Mouse (Mus musculus) neural tube, embryonic 15.5 days (tissue): ENCODE measurements around the gene Thbd. TPM values are rescaled to one million over a fixed set of nuclear protein-coding genes. Genes with fewer than 3 reads are reported as not detected.

Source experiments
- ATAC-seq: fragments of 200-750 bp; cut with Nextera tagmentation; 2 replicates; pipeline ENCODE4 v1.8.0; 2017; ENCODE audit warnings: mild to moderate bottlenecking, moderate TSS enrichment, moderate library complexity; ENCODE audit not compliant: low FRiP score
- H3K27ac ChIP-seq: fragments of 300-500 bp; sonication (generic); replicated peaks from 2 replicates; pipeline ENCODE4 v1.5.1; 2015; ENCODE audit warnings: mild to moderate bottlenecking, inconsistent platforms
- H3K27me3 ChIP-seq: fragments of 300-500 bp; sonication (generic); replicated peaks from 2 replicates; pipeline ENCODE4 v1.6.1; 2015; ENCODE audit warnings: inconsistent platforms
- H3K36me3 ChIP-seq: fragments of 300-500 bp; sonication (generic); 2 replicates; pipeline ENCODE4 v1.6.1; 2015; ENCODE audit warnings: inconsistent platforms
- H3K4me1 ChIP-seq: fragments of 300-500 bp; sonication (generic); 2 replicates; pipeline ENCODE4 v1.6.1; 2015; ENCODE audit warnings: inconsistent platforms
- H3K4me2 ChIP-seq: fragments of 300-500 bp; sonication (generic); 2 replicates; pipeline ENCODE4 v1.6.1; 2015; ENCODE audit warnings: inconsistent platforms, mild to moderate bottlenecking, moderate library complexity
- H3K4me3 ChIP-seq: fragments of 300-500 bp; sonication (generic); replicated peaks from 2 replicates; pipeline ENCODE4 v1.5.1; 2015; ENCODE audit warnings: mild to moderate bottlenecking, inconsistent platforms
- H3K9ac ChIP-seq: fragments of 300-500 bp; sonication (generic); replicated peaks from 2 replicates; pipeline ENCODE4 v1.6.1; 2015; ENCODE audit warnings: mild to moderate bottlenecking, inconsistent platforms
- H3K9me3 ChIP-seq: fragments of 300-500 bp; sonication (generic); replicated peaks from 2 replicates; pipeline ENCODE4 v1.6.1; 2016; ENCODE audit warnings: inconsistent platforms
- WGBS: fragments of 180-500 bp; shearing (Covaris S2); methylation state at CpG from one replicate; pipeline ENCODE4 v1.1.7; 2015; ENCODE audit warnings: mixed read lengths; 5-methylcytosine and 5-hydroxymethylcytosine counted together
- polyA plus RNA-seq: library from polyadenylated mRNA; unstranded; fragments of >200 nt; fragmentation: Nextera tagmentation; extraction: Ambion mirVana; gene quantifications from 2 replicates; pipeline ENCODE4 v1.2.1, GENCODE M21; 2015

Gene Thbd
- polyA plus RNA-seq, 1 experiment from 2014 or later = 6.7 TPM

DNA sequence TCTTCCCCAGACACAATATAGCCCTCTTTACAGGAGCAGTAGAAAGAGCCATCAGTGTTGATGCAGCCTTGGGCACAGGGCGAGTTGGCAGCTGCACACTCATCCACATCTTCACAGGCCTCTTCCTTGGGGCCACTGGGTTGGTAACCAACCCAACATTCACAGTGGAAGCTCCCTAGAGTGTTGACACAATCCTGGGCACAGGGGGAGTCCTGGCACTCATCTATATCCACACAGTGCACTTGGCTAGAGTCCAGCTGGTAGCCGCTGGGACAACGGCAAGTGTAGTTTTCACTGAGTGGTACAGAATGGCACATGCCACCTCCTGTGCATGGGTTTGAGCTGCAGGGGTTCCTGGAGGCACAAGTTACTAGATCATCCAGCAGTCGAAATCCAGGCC, 34.2 kb upstream of the Thbd start:
- H3K4me3 ChIP-seq = peak overlapping the region; percentile 19; the same call in 1 of the 2 replicates

DNA sequence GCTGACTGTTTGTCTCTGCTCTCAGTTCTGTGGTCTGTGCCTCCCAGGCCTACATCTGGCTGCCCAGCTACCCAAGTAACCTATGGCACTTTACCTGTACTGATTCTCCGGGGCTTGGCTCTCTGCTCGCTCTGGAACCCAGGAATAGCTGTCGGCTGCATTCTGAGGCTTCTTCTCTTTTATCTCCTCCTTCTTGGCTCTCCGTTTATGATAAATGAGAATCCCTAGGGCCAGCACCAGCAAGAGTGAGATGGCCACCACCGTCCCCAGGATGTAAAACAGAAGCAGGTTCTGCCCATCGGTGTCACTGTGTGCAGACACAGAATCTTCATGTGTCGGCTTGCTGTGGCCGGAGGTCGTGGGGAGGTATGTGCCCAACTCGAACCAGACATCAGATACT, 33.4 kb upstream of the Thbd start:
- H3K4me3 ChIP-seq = no peak overlapping the region
- no peaks in the 10 kb centered on the region for H3K9me3 ChIP-seq
- H3K4me1 ChIP-seq = no peaks in the 10 kb centered on the region
- no peak overlapping the region for H3K9ac ChIP-seq
- 86% methylated on average over 10 of the region's 10 CpGs for WGBS
- H3K36me3 ChIP-seq = no peaks in the 10 kb centered on the region
- no peaks in the 10 kb centered on the region for H3K27me3 ChIP-seq
- H3K4me2 ChIP-seq = no peak overlapping the region
- ATAC-seq = no peak
- no peak overlapping the region for H3K27ac ChIP-seq

More for the DNA sequence above, 34.2 kb upstream of the Thbd start:
- Histone ChIP-seq H3K36me3 (no peaks in the 10 kb centered on the region), H3K4me1 (no peaks in the 10 kb centered on the region), H3K9me3 (no peaks in the 10 kb centered on the region), H3K27me3 (no peaks in the 10 kb centered on the region), H3K27ac (0 out of 2 replicates have a peak overlapping the region, but pooled peaks have one; percentile 5), H3K4me2 (no peak overlapping the region), H3K9ac (no peak overlapping the region)
- WGBS = 59% methylated on average over 4 of the region's 4 CpGs
- no peak for ATAC-seq

DNA sequence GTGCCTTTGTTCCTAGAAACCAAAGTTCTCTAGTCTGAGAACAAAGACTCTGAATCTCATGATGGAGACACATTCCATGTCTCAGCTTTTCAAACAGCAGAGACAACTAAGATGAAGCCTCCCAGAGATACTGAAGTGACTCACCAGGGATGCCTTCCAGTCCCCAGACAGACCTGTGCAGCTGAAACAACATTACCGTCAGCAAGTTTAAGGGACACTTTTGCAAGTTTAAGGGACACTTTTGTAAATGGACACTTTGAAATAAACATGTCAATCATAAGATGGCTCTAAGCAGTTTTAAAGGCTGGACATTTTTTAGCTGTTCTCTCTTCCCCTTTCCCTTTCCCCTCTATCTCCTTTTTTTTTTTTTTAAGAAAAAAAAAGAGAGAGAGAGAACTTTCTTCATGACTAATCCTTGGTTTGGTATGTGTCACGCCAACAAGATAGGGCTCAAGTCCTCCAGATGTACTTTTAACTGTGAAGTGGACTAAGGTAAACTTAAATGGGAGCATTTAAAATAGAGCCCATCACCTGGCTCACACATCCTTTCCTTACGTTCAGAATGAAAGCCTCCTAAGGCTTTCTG, 31.8 kb upstream of the Thbd start:
- Histone ChIP-seq H3K4me2 (no peak overlapping the region), H3K27me3 (no peaks in the 10 kb centered on the region), H3K27ac (no peak overlapping the region), H3K36me3 (no peaks in the 10 kb centered on the region), H3K9ac (no peak overlapping the region), H3K4me1 (peaks cover 3% of the 10 kb centered on the region; the same call in 1 of the 2 replicates), H3K9me3 (no peaks in the 10 kb centered on the region), H3K4me3 (no peak overlapping the region)
- WGBS = 78% methylated on average over 3 of the region's 3 CpGs
- ATAC-seq = no peak

DNA sequence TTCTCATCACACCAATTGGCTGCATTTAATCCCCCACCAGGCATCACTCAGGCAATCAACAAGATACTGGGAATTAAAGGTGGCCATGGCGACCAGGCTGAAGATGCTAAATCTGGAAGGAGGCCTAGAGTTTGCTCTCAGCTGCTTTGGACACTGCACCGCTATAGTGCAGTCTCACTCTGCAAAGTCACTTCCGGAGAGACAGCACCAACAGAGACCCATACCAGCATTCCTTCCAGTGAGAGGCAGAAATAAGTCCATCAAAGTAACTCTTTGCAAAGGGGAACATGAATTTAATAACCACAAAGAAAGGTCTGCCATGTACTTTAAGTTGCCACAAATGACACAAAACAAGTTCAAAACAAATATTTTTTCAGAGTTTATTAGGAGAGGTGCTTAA, 28.3 kb upstream of the Thbd start:
- Histone ChIP-seq H3K36me3 (no peaks in the 10 kb centered on the region), H3K4me2 (no peak overlapping the region), H3K27me3 (no peaks in the 10 kb centered on the region), H3K4me1 (peaks cover 3% of the 10 kb centered on the region; the same call in 1 of the 2 replicates), H3K27ac (no peak overlapping the region), H3K9me3 (no peaks in the 10 kb centered on the region), H3K9ac (no peak overlapping the region), H3K4me3 (no peak overlapping the region)
- WGBS = 60% methylated on average over 3 of the region's 3 CpGs
- no peak for ATAC-seq

- H3K36me3 ChIP-seq = no peaks in the 10 kb centered on the region
- 70% methylated on average over 2 of the region's 2 CpGs for WGBS
- no peak overlapping the region for H3K4me3 ChIP-seq
- no peaks in the 10 kb centered on the region for H3K27me3 ChIP-seq
- H3K27ac ChIP-seq = no peak overlapping the region
- H3K4me2 ChIP-seq = no peak overlapping the region
- H3K9me3 ChIP-seq = no peaks in the 10 kb centered on the region
- peaks cover 3% of the 10 kb centered on the region; the same call in 1 of the 2 replicates for H3K4me1 ChIP-seq
- no peak for ATAC-seq
- H3K9ac ChIP-seq = no peak overlapping the region
These were observed 24.4 kb upstream of the Thbd start for GRCm38 (mm10) chr2:148432346-148432745.

DNA sequence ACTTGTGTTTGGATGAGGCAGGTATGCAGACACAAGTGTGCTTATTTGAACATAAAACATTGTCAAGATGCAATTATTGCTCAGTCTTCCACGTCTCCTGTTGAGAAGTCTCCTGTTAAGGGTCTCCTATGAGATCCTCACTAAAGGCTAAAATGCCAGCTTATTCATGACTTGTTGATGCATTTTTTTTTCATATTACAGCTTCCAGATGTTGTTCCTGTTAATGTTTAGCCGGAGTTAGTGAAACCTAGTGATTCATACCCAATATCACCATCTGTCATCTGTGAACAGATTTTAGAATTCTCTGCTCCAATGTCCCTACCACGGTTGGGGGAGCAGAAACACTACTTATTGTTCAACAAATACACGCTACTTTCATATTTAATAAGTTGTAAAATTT, 23.0 kb upstream of the Thbd start:
- no peak for ATAC-seq
- no peaks in the 10 kb centered on the region for H3K27me3 ChIP-seq
- no peak overlapping the region for H3K4me3 ChIP-seq
- 77% methylated on average over 4 of the region's 4 CpGs for WGBS
- no peaks in the 10 kb centered on the region for H3K9me3 ChIP-seq
- H3K4me1 ChIP-seq = no peaks in the 10 kb centered on the region
- no peaks in the 10 kb centered on the region for H3K36me3 ChIP-seq
- H3K4me2 ChIP-seq = no peak overlapping the region
- no peak overlapping the region for H3K27ac ChIP-seq
- no peak overlapping the region for H3K9ac ChIP-seq

DNA sequence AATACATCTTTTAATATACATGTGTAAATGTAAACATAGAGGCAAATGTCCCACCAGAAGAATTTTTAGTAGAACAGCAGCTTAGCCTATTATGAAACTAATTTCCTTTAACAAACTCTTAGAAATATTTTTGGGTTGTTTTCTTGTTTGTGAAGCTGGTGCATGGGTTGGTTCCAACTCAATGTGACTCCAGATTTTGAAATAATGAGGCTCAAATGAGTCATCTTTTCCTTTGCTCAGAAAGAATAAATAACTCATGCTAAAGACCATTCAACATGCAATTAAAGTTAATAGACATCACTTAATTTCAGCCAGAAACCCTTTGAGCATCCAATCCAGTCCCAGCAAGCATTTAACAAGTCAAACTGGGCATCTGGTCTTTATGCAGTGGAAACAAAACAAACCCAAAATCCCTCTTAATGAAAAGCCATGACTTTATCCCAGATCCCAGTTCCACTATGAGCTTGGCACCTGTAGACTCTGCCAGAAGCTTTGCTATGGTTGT, 21.1 kb upstream of the Thbd start:
- Histone ChIP-seq H3K9ac (no peak overlapping the region), H3K36me3 (no peaks in the 10 kb centered on the region), H3K4me2 (no peak overlapping the region), H3K4me3 (no peak overlapping the region), H3K9me3 (no peaks in the 10 kb centered on the region), H3K4me1 (no peaks in the 10 kb centered on the region), H3K27me3 (no peaks in the 10 kb centered on the region), H3K27ac (no peak overlapping the region)
- no peak for ATAC-seq

DNA sequence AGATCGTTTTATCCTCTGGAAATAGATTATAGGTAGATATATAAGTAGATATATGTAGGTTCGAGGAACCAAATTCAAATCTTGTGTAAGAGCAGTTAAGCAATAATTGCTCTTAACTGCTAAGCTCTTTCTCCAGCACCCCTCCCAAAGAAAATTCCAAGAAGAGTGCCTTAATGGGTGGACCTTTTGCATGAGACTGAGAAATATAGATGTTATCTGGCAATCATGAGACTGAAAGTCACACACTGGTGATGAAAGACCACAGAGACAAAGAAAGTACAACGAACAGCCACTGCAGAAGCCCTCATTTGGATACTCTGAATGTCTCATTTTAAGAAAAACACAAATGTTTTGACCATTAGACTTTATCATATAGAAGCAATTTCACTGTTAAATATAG, 20.5 kb upstream of the Thbd start:
- Histone ChIP-seq H3K36me3 (no peaks in the 10 kb centered on the region), H3K9me3 (no peaks in the 10 kb centered on the region), H3K4me2 (no peak overlapping the region), H3K27me3 (no peaks in the 10 kb centered on the region), H3K4me1 (no peaks in the 10 kb centered on the region), H3K9ac (no peak overlapping the region), H3K4me3 (no peak overlapping the region), H3K27ac (no peak overlapping the region)
- ATAC-seq = no peak
- WGBS = 90% methylated on average over 3 of the region's 3 CpGs

GRCm38 (mm10) chr2:148427553-148427952, 19.6 kb upstream of the Thbd start:
- Histone ChIP-seq H3K4me1 (no peaks in the 10 kb centered on the region), H3K27me3 (no peaks in the 10 kb centered on the region), H3K36me3 (no peaks in the 10 kb centered on the region), H3K4me2 (no peak overlapping the region), H3K4me3 (no peak overlapping the region), H3K9me3 (no peaks in the 10 kb centered on the region), H3K27ac (no peak overlapping the region), H3K9ac (no peak overlapping the region)
- ATAC-seq = no peak
- WGBS = 79% methylated on average over 3 of the region's 3 CpGs

- Histone ChIP-seq H3K36me3 (no peaks in the 10 kb centered on the region), H3K27ac (no peak overlapping the region), H3K4me2 (no peak overlapping the region), H3K4me1 (no peaks in the 10 kb centered on the region), H3K27me3 (no peaks in the 10 kb centered on the region), H3K4me3 (no peak overlapping the region), H3K9me3 (no peaks in the 10 kb centered on the region), H3K9ac (no peak overlapping the region)
- no peak for ATAC-seq
- WGBS = 94% methylated on average over 5 of the region's 5 CpGs
These were observed 17.9 kb upstream of the Thbd start for GRCm38 (mm10) chr2:148425709-148426382.

DNA sequence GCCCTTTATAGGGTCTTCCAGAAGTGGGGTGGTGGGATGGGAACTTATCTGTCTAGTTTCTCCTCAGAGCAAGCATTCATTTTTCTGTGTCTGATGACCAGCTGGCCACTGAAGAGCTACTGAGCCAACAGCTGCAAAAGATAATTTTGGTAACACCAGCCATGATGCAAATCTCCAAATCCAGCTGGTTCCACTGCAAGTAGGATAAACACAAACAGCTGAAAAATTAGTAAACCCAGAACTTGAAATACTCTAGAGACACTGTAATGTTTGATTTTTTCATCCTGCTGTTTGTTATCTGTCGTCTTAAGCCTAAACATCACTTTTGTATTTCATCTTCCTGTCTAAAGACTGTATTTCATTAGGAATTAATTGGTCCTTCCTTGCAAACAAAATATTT, 13.7 kb upstream of the Thbd start:
- no peak for ATAC-seq
- Histone ChIP-seq H3K9ac (no peak overlapping the region), H3K36me3 (no peaks in the 10 kb centered on the region), H3K27me3 (no peaks in the 10 kb centered on the region), H3K4me3 (no peak overlapping the region), H3K4me1 (no peaks in the 10 kb centered on the region), H3K4me2 (no peak overlapping the region), H3K27ac (no peak overlapping the region), H3K9me3 (no peaks in the 10 kb centered on the region)
- WGBS = 79% methylated on average over 1 of the region's 1 CpGs

GRCm38 (mm10) chr2:148421112-148421511, 13.1 kb upstream of the Thbd start:
- no peak overlapping the region for H3K4me3 ChIP-seq
- H3K9me3 ChIP-seq = no peaks in the 10 kb centered on the region
- no peaks in the 10 kb centered on the region for H3K36me3 ChIP-seq
- H3K27me3 ChIP-seq = no peaks in the 10 kb centered on the region
- 60% methylated on average over 1 of the region's 1 CpGs for WGBS
- H3K9ac ChIP-seq = no peak overlapping the region
- no peak overlapping the region for H3K27ac ChIP-seq
- no peaks in the 10 kb centered on the region for H3K4me1 ChIP-seq
- H3K4me2 ChIP-seq = no peak overlapping the region
- no peak for ATAC-seq
